Mouse (Mus musculus): ENCODE measurements at regions not wholly inside any gene's neighbourhood (a gene's known extent, or its start where the extent isn't known, plus 50 kb on each side); places are given as distances from the start of the nearest gene placed in this dataset.
A peak's percentile ranks its signal among the peaks of the same experiment; 100 is the strongest.

GRCm38 (mm10) chr4:89082838-89083237, 54.1 kb upstream of the Mtap start:
- no peak for DNase-seq (ENCODE audit: low spot score in 2 of 2)

- no peak for DNase-seq (ENCODE audit: low spot score in 2 of 2)
Measured at GRCm38 (mm10) chr4:89078485-89078884, 58.4 kb upstream of the Mtap start.

GRCm38 (mm10) chr4:89074705-89075104, 62.2 kb upstream of the Mtap start:
- no peak for DNase-seq (ENCODE audit: low spot score in 2 of 2)

- no peak for DNase-seq (ENCODE audit: low spot score in 2 of 2)
Measured at GRCm38 (mm10) chr4:89070430-89070829, 66.5 kb upstream of the Mtap start.

- no peak for DNase-seq (ENCODE audit: low spot score in 2 of 2)
Measured at GRCm38 (mm10) chr4:89064401-89064800, 72.5 kb upstream of the Mtap start.

- DNase-seq (ENCODE audit: low spot score in 2 of 2): no peak
Measured at GRCm38 (mm10) chr4:89062384-89062783, 74.5 kb upstream of the Mtap start.

- DNase-seq (ENCODE audit: low spot score in 2 of 2): no peak
Measured at GRCm38 (mm10) chr4:89061619-89062018, 75.3 kb upstream of the Mtap start.

GRCm38 (mm10) chr4:89057573-89057972, 79.3 kb upstream of the Mtap start:
- no peak for DNase-seq (ENCODE audit: low spot score in 2 of 2)

- no peak for DNase-seq (ENCODE audit: low spot score in 2 of 2)
Measured at GRCm38 (mm10) chr4:89057135-89057534, 79.8 kb upstream of the Mtap start.

- DNase-seq (ENCODE audit: low spot score in 2 of 2): no peak
Measured at GRCm38 (mm10) chr4:89055969-89056368, 81.0 kb upstream of the Mtap start.

GRCm38 (mm10) chr4:89053606-89054005, 83.3 kb upstream of the Mtap start:
- DNase-seq (ENCODE audit: low spot score in 2 of 2): no peak

GRCm38 (mm10) chr4:89051897-89052296, 85.0 kb upstream of the Mtap start:
- DNase-seq (ENCODE audit: low spot score in 2 of 2): no peak

GRCm38 (mm10) chr4:89050551-89051199, 86.2 kb upstream of the Mtap start:
- no peak for DNase-seq (ENCODE audit: low spot score in 2 of 2)

- no peak for DNase-seq (ENCODE audit: low spot score in 2 of 2)
Measured at GRCm38 (mm10) chr4:89049592-89050440, 87.1 kb upstream of the Mtap start.

GRCm38 (mm10) chr4:89044516-89044915, 92.4 kb upstream of the Mtap start:
- DNase-seq (ENCODE audit: low spot score in 2 of 2): no peak

- DNase-seq (ENCODE audit: low spot score in 2 of 2): no peak
Measured at GRCm38 (mm10) chr4:89043982-89044381, 92.9 kb upstream of the Mtap start.

- DNase-seq (ENCODE audit: low spot score in 2 of 2): peak; percentile 14 to 54
Measured at GRCm38 (mm10) chr4:89040856-89041255, 96.1 kb upstream of the Mtap start.

GRCm38 (mm10) chr4:89038906-89039305, 98.0 kb upstream of the Mtap start:
- DNase-seq (ENCODE audit: low spot score in 2 of 2): no peak

GRCm38 (mm10) chr4:89038135-89038534, 98.8 kb upstream of the Mtap start:
- no peak for DNase-seq (ENCODE audit: low spot score in 2 of 2)

- no peak for DNase-seq (ENCODE audit: low spot score in 2 of 2)
Measured at GRCm38 (mm10) chr4:89034822-89035221, 102.1 kb upstream of the Mtap start.

GRCm38 (mm10) chr4:89034299-89034698, 102.6 kb upstream of the Mtap start:
- DNase-seq (ENCODE audit: low spot score in 2 of 2): no peak

- peak; percentile 4 to 29 for DNase-seq (ENCODE audit: low spot score in 2 of 2)
Measured at GRCm38 (mm10) chr4:89012681-89013353, 124.1 kb upstream of the Mtap start.

Data from layer of hippocampus, postnatal 14 days (tissue).